Mouse (Mus musculus): Measurements from ENCODE around the gene Usb1. TPM values are rescaled to one million over a fixed set of nuclear protein-coding genes. Genes with fewer than 3 reads are reported as not detected.

Gene Usb1
- polyA plus RNA-seq, 1 experiment from 2014 or later, result 32.4 TPM

DNA sequence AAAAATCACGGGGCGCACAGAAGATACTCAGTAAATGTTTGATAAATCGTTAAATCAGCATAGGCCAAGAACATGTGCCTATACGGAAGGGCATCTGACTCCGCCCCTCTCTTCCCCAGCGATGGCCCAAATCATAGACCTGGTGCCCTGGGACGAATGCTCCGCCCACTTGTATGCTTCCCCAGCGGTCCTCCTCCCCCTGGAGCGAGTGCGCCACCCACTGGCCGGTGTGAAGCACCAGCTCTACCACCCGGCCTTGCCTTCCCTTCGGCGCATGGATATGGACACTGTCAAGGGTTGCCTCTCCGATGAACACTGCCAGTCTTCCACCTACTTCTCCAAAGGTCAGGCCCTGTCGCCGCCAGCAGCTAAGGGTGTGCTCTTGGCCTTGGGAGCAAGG, 19.2 kb upstream of the Usb1 start:
- WGBS, result 67% methylated on average over 18 of the region's 18 CpGs
- Histone ChIP-seq H3K27me3 (ENCODE audit: control insufficient read depth, insufficient read depth, low read length) (no peaks in the 10 kb centered on the region), H3K4me3 (ENCODE audit: low read length) (no peak overlapping the region), H3K27ac (ENCODE audit: low read length) (no peak overlapping the region), H3K4me1 (ENCODE audit: control insufficient read depth, insufficient read depth, low read length) (no peaks in the 10 kb centered on the region), H3K9me3 (replicated peaks; ENCODE audit: control insufficient read depth, low read length) (no peaks in the 10 kb centered on the region), H3K36me3 (ENCODE audit: control insufficient read depth, insufficient read depth) (no peaks in the 10 kb centered on the region), H3K4me2 (ENCODE audit: low read depth, low read length) (no peak overlapping the region), H3K9ac (ENCODE audit: low read length) (no peak overlapping the region)
- no peak for ATAC-seq (replicated peaks; ENCODE audit: extremely low read depth, insufficient read depth, low FRiP score)

DNA sequence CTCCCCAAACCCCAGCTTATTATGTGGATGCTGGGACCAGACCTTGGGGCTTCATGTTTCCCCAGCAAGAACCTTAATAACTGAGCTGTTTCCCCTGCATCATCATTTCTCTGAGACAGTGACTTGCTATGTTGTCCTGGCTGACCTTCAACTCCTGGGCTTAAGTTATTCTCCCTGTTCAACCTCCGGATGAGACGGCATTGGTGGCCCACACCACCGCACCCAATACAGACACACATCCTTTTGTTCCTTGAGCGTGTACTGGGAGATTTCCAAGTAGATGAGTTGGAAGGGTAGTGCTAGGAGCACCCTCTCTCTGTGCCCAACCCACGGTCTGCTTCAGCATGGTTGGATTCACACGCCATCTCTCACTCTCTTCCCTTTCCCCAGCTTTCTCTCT, 18.2 kb upstream of the Usb1 start:
- no peaks in the 10 kb centered on the region for H3K27me3 ChIP-seq (ENCODE audit: control insufficient read depth, insufficient read depth, low read length)
- 80% methylated on average over 6 of the region's 6 CpGs for WGBS
- no peaks in the 10 kb centered on the region for H3K4me1 ChIP-seq (ENCODE audit: control insufficient read depth, insufficient read depth, low read length)
- ATAC-seq (replicated peaks; ENCODE audit: extremely low read depth, insufficient read depth, low FRiP score), result no peak
- H3K27ac ChIP-seq (ENCODE audit: low read length), result no peak overlapping the region
- H3K4me3 ChIP-seq (ENCODE audit: low read length), result no peak overlapping the region
- H3K4me2 ChIP-seq (ENCODE audit: low read depth, low read length), result no peak overlapping the region
- no peak overlapping the region for H3K9ac ChIP-seq (ENCODE audit: low read length)
- H3K36me3 ChIP-seq (ENCODE audit: control insufficient read depth, insufficient read depth), result no peaks in the 10 kb centered on the region
- H3K9me3 ChIP-seq (replicated peaks; ENCODE audit: control insufficient read depth, low read length), result no peaks in the 10 kb centered on the region

DNA sequence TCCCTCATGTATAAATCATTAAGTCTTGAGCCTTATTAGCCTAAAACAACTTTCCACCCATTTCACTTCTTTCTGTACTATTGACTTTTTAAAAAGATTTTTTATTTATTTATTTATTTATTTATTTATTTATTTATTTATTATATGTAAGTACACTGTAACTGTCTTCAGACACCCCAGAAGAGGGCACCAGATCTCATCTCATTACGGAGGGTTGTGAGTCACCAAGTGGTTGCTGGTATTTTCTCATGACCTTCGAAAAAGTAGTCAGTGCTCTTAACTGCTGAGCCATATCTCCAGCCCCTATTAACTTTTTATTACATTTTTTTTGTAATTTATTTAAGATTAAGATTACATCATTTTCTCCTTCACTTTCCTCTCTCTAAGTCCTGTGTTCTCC, 17.4 kb upstream of the Usb1 start:
- Histone ChIP-seq H3K36me3 (ENCODE audit: control insufficient read depth, insufficient read depth) (no peaks in the 10 kb centered on the region), H3K9ac (ENCODE audit: low read length) (no peak overlapping the region), H3K27me3 (ENCODE audit: control insufficient read depth, insufficient read depth, low read length) (no peaks in the 10 kb centered on the region), H3K4me1 (ENCODE audit: control insufficient read depth, insufficient read depth, low read length) (no peaks in the 10 kb centered on the region), H3K27ac (ENCODE audit: low read length) (no peak overlapping the region), H3K4me3 (ENCODE audit: low read length) (no peak overlapping the region), H3K4me2 (ENCODE audit: low read depth, low read length) (no peak overlapping the region), H3K9me3 (replicated peaks; ENCODE audit: control insufficient read depth, low read length) (no peaks in the 10 kb centered on the region)
- no peak for ATAC-seq (replicated peaks; ENCODE audit: extremely low read depth, insufficient read depth, low FRiP score)
- WGBS, result 59% methylated on average over 2 of the region's 2 CpGs

DNA sequence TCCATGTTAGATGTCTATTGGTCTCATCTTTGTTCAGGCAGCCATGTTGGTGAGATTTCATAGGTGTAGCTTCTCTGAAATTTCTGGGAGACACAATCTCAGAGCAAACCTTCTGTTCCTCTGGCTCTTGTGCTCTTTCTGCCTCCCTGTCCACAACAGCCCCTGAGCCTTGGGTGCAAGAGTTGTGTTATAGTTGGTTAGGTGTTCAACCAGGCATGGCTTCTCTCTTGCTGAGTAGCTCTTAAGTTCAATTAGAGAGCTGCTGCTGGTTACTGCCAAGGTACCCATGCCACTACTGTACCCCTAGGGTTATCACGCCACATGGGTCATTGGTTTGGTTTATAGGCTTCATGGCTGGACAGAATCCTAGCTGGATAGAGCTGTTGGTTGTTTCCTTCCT, 16.7 kb upstream of the Usb1 start:
- Histone ChIP-seq H3K4me1 (ENCODE audit: control insufficient read depth, insufficient read depth, low read length) (peaks cover 2% of the 10 kb centered on the region; the same call in 1 of the 2 replicates), H3K9ac (ENCODE audit: low read length) (no peak overlapping the region), H3K4me3 (ENCODE audit: low read length) (no peak overlapping the region), H3K27me3 (ENCODE audit: control insufficient read depth, insufficient read depth, low read length) (no peaks in the 10 kb centered on the region), H3K4me2 (ENCODE audit: low read depth, low read length) (no peak overlapping the region), H3K27ac (ENCODE audit: low read length) (no peak overlapping the region), H3K36me3 (ENCODE audit: control insufficient read depth, insufficient read depth) (no peaks in the 10 kb centered on the region), H3K9me3 (replicated peaks; ENCODE audit: control insufficient read depth, low read length) (no peaks in the 10 kb centered on the region)
- ATAC-seq (replicated peaks; ENCODE audit: extremely low read depth, insufficient read depth, low FRiP score), result no peak
- WGBS, result 90% methylated on average over 1 of the region's 1 CpGs

DNA sequence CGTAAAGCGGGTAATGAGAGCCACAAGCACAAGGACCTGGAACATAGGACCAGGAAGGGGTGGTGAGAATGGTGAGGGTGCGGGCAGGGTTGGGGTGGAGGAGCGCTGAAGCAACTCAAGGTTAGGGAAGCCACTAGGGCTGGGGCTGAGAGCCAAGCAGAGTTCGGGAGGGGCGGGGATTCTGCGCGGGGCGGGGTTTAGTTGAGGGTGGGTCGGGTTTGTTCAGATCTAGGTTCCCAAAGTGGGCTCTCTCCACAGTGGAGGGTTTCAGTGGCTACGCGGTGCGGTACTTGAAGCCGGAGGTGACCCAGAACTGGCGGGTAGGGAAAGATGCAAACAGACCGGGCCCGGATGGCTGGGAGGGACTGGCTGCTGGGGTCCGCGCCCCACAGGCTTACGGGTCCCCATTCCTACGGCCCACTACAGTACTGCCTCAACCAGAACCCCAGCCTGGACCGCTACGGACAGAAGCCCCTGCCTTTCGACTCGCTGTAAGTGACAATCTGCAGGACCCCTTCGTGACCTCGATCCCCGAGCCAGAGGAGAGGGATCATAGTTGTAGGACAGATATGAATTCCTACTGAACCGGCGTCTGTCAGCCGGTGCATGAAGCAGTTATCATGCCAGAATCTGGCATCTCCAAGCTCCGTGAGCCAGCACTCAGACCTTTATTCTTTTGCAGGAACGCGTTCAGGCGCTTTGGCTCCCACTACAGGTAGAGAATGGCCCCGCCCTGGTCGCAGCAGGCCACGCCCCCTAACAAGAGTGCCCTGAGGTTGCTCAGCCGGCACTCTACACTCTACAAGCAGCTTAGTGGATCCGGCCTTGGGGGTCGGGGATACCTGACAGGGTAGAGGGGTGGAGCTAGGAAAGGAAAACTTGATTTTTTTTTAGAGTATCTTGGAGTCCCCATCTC, 11.6 kb upstream of the Usb1 start:
- no peaks in the 10 kb centered on the region for H3K9me3 ChIP-seq (replicated peaks; ENCODE audit: control insufficient read depth, low read length)
- peak; percentile 63 for ATAC-seq (replicated peaks; ENCODE audit: extremely low read depth, insufficient read depth, low FRiP score)
- H3K36me3 ChIP-seq (ENCODE audit: control insufficient read depth, insufficient read depth), result peaks cover 10% of the 10 kb centered on the region
- 3% methylated on average over 41 of the region's 41 CpGs for WGBS
- H3K4me3 ChIP-seq (ENCODE audit: low read length), result peak overlapping the region; percentile 54
- H3K4me1 ChIP-seq (ENCODE audit: control insufficient read depth, insufficient read depth, low read length), result peaks cover 13% of the 10 kb centered on the region; the same call in 1 of the 2 replicates
- H3K4me2 ChIP-seq (ENCODE audit: low read depth, low read length), result peak overlapping the region; percentile 88
- H3K27ac ChIP-seq (ENCODE audit: low read length), result no peak overlapping the region
- no peaks in the 10 kb centered on the region for H3K27me3 ChIP-seq (ENCODE audit: control insufficient read depth, insufficient read depth, low read length)
- H3K9ac ChIP-seq (ENCODE audit: low read length), result peak overlapping the region; percentile 60

DNA sequence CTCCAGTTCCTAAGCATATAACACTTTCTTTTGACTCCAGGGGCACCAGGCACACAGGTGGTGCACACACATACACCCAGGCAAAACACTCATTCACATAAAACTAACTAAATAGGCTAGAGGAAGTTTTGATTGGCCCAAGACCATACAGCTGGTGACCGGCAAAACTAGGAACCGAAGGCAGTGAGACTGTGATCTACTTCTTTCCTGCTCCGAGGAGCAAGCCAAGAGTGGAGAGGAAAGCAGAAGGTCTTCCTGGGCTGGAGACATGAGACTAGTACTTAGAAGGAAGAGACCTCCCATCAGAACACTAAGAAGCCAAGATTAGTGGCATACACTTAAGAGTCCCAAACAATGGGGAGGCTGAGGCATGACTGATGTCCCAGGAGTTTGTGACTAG, 8.9 kb upstream of the Usb1 start:
- Histone ChIP-seq H3K27ac (ENCODE audit: low read length) (no peak overlapping the region), H3K4me1 (ENCODE audit: control insufficient read depth, insufficient read depth, low read length) (peaks cover 14% of the 10 kb centered on the region; the same call in 1 of the 2 replicates), H3K9me3 (replicated peaks; ENCODE audit: control insufficient read depth, low read length) (no peaks in the 10 kb centered on the region), H3K4me3 (ENCODE audit: low read length) (no peak overlapping the region), H3K27me3 (ENCODE audit: control insufficient read depth, insufficient read depth, low read length) (no peaks in the 10 kb centered on the region), H3K36me3 (ENCODE audit: control insufficient read depth, insufficient read depth) (peaks cover 29% of the 10 kb centered on the region), H3K9ac (ENCODE audit: low read length) (no peak overlapping the region), H3K4me2 (ENCODE audit: low read depth, low read length) (no peak overlapping the region)
- no peak for ATAC-seq (replicated peaks; ENCODE audit: extremely low read depth, insufficient read depth, low FRiP score)
- 70% methylated on average over 3 of the region's 3 CpGs for WGBS

DNA sequence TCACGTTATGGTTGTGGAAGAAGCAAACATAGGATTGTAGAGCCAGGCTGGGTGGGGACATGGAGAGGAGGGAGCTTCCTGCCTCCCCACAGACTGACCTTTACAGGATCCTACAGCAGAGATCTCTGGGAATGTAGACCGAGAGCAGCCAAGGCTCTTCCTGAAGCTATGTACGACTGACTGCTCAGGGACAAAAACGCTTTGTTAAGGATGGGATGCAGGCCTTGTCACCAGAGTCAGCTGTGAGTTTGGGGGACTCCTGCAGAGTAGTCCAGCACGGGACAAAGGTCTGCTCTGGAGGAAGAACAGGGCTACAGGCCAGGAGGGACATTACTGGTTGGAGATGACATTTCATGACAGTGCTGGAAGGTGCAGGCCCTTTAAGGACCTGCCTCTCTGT, 7.4 kb upstream of the Usb1 start:
- 44% methylated on average over 5 of the region's 5 CpGs for WGBS
- no peak overlapping the region for H3K4me2 ChIP-seq (ENCODE audit: low read depth, low read length)
- H3K4me1 ChIP-seq (ENCODE audit: control insufficient read depth, insufficient read depth, low read length), result peaks cover 14% of the 10 kb centered on the region; the same call in 1 of the 2 replicates
- H3K27me3 ChIP-seq (ENCODE audit: control insufficient read depth, insufficient read depth, low read length), result no peaks in the 10 kb centered on the region
- no peaks in the 10 kb centered on the region for H3K9me3 ChIP-seq (replicated peaks; ENCODE audit: control insufficient read depth, low read length)
- peaks cover 44% of the 10 kb centered on the region for H3K36me3 ChIP-seq (ENCODE audit: control insufficient read depth, insufficient read depth)
- H3K4me3 ChIP-seq (ENCODE audit: low read length), result no peak overlapping the region
- no peak overlapping the region for H3K9ac ChIP-seq (ENCODE audit: low read length)
- no peak overlapping the region for H3K27ac ChIP-seq (ENCODE audit: low read length)
- no peak for ATAC-seq (replicated peaks; ENCODE audit: extremely low read depth, insufficient read depth, low FRiP score)

DNA sequence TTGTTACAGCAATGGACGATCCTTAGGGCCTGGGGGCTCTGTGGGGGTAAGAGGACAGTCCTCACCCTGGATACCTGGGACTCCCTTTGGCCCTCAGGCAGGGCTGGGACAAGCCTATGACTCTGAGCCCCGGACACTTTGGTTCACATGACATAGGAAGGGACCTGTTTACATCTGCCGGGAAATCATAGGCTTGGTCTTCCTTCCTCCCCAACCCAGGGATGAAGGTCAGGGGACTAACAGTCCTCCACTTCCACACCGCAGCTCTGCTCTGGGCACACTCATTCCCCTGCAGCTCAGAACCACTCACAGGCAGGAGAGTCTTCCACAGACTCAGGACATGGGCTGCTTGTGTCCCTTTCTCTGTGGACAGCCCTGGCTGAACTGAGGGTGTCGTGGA, 5.3 kb upstream of the Usb1 start:
- Histone ChIP-seq H3K27ac (ENCODE audit: low read length) (no peak overlapping the region), H3K9ac (ENCODE audit: low read length) (no peak overlapping the region), H3K36me3 (ENCODE audit: control insufficient read depth, insufficient read depth) (peaks cover 45% of the 10 kb centered on the region), H3K4me1 (ENCODE audit: control insufficient read depth, insufficient read depth, low read length) (peaks cover 18% of the 10 kb centered on the region), H3K9me3 (replicated peaks; ENCODE audit: control insufficient read depth, low read length) (no peaks in the 10 kb centered on the region), H3K4me3 (ENCODE audit: low read length) (no peak overlapping the region), H3K27me3 (ENCODE audit: control insufficient read depth, insufficient read depth, low read length) (no peaks in the 10 kb centered on the region), H3K4me2 (ENCODE audit: low read depth, low read length) (no peak overlapping the region)
- WGBS, result 81% methylated on average over 5 of the region's 5 CpGs
- ATAC-seq (replicated peaks; ENCODE audit: extremely low read depth, insufficient read depth, low FRiP score), result no peak

DNA sequence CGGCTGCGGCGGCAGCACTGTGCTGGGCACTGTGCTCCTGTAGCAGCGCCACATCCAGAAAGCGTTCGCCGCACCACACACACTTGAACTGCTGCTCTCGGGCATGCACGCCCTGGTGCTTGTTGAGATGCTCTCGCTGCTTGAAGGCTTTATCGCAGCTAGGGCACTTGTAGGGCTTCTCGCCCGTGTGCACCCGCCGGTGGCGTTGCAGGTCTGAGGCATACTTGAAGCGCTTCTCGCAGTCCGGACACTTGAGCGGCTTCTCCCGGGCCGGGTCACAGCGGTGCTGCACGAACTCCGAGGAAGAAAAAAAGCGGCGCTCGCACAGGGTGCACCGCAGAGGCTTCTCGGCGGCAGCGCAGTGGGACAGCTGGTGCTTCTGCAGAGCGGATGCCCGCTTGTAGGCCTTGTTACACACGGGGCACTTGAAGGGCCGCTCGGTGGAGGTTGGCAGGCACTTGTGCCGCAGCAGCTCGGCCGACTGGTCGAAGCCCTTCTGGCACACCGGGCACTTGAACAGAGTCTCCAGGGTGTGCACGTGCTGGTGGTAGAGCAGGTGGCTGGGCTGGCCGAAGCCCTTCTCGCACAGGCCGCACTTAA, 4.1 kb upstream of the Usb1 start:
- Histone ChIP-seq H3K9me3 (replicated peaks; ENCODE audit: control insufficient read depth, low read length) (no peaks in the 10 kb centered on the region), H3K4me1 (ENCODE audit: control insufficient read depth, insufficient read depth, low read length) (peaks cover 22% of the 10 kb centered on the region), H3K36me3 (ENCODE audit: control insufficient read depth, insufficient read depth) (peaks cover 45% of the 10 kb centered on the region), H3K9ac (ENCODE audit: low read length) (no peak overlapping the region), H3K27me3 (ENCODE audit: control insufficient read depth, insufficient read depth, low read length) (no peaks in the 10 kb centered on the region), H3K4me3 (ENCODE audit: low read length) (no peak overlapping the region), H3K4me2 (ENCODE audit: low read depth, low read length) (no peak overlapping the region), H3K27ac (ENCODE audit: low read length) (no peak overlapping the region)
- 85% methylated on average over 46 of the region's 46 CpGs for WGBS
- no peak for ATAC-seq (replicated peaks; ENCODE audit: extremely low read depth, insufficient read depth, low FRiP score)

Measured in heart, embryonic 16.5 days (tissue).